Mouse (Mus musculus): ENCODE data around the gene Tcp11l1. TPM values are rescaled to one million over a fixed set of nuclear protein-coding genes. Genes with fewer than 3 reads are reported as not detected.

The Tcp11l1 gene
- total and polyA plus RNA-seq, 3 experiments, result 3.0 to 8.1 (median 8.0) TPM

- no peaks in the 10 kb centered on the region for H3K79me2 ChIP-seq (replicated peaks; ENCODE audit: control insufficient read depth, insufficient read depth, low read length)
- H3K4me1 ChIP-seq (ENCODE audit: control insufficient read depth, insufficient read depth, low read length), result no peaks in the 10 kb centered on the region
- WGBS, result 68% methylated on average over 4 of the region's 4 CpGs
- H3K4me3 ChIP-seq, result no peak overlapping the region
- no peaks in the 10 kb centered on the region for H3K27me3 ChIP-seq (ENCODE audit: control insufficient read depth, insufficient read depth, low read length)
- TF ChIP-seq CTCF (IDR thresholded peaks at IDR 0.05), result no peak
- no peak for TF ChIP-seq POLR2A (IDR thresholded peaks at IDR 0.05; ENCODE audit: insufficient read depth, low read depth, low read length)
- TF ChIP-seq EP300 (IDR thresholded peaks at IDR 0.05; ENCODE audit: insufficient read depth, low read depth, low read length), result no peak
- H3K36me3 ChIP-seq (ENCODE audit: control insufficient read depth, insufficient read depth, low read length), result no peaks in the 10 kb centered on the region
- intact Hi-C loops (cut with DNase I), result no loop called here
- no peak overlapping the region for H3K9ac ChIP-seq (ENCODE audit: low read depth, low read length)
- no peak for DNase-seq
- no peak overlapping the region for H3K27ac ChIP-seq
Measured at GRCm38 (mm10) chr2:104717827-104718226, 5.9 kb upstream of the Tcp11l1 start.

- intact Hi-C loops (cut with DNase I), result no loop called here
- no peak overlapping the region for H3K4me3 ChIP-seq
- no peak overlapping the region for H3K27ac ChIP-seq
- H3K79me2 ChIP-seq (replicated peaks; ENCODE audit: control insufficient read depth, insufficient read depth, low read length), result no peaks in the 10 kb centered on the region
- H3K27me3 ChIP-seq (ENCODE audit: control insufficient read depth, insufficient read depth, low read length), result no peaks in the 10 kb centered on the region
- no peak overlapping the region for H3K9ac ChIP-seq (ENCODE audit: low read depth, low read length)
- H3K36me3 ChIP-seq (ENCODE audit: control insufficient read depth, insufficient read depth, low read length), result no peaks in the 10 kb centered on the region
- TF ChIP-seq POLR2A (IDR thresholded peaks at IDR 0.05; ENCODE audit: insufficient read depth, low read depth, low read length) (no peak), CTCF (IDR thresholded peaks at IDR 0.05) (no peak), EP300 (IDR thresholded peaks at IDR 0.05; ENCODE audit: insufficient read depth, low read depth, low read length) (no peak)
- DNase-seq, result peak in 1 of 2 experiments; percentile 20
- WGBS, result 61% methylated on average over 2 of the region's 2 CpGs
- no peaks in the 10 kb centered on the region for H3K4me1 ChIP-seq (ENCODE audit: control insufficient read depth, insufficient read depth, low read length)
Measured at GRCm38 (mm10) chr2:104717231-104717735, 5.3 kb upstream of the Tcp11l1 start.

- no peak for DNase-seq
- H3K27me3 ChIP-seq (ENCODE audit: control insufficient read depth, insufficient read depth, low read length), result no peaks in the 10 kb centered on the region
- no peak for TF ChIP-seq CTCF (IDR thresholded peaks at IDR 0.05)
- TF ChIP-seq EP300 (IDR thresholded peaks at IDR 0.05; ENCODE audit: insufficient read depth, low read depth, low read length), result no peak
- no peak for TF ChIP-seq POLR2A (IDR thresholded peaks at IDR 0.05; ENCODE audit: insufficient read depth, low read depth, low read length)
- no peaks in the 10 kb centered on the region for H3K79me2 ChIP-seq (replicated peaks; ENCODE audit: control insufficient read depth, insufficient read depth, low read length)
- H3K9ac ChIP-seq (ENCODE audit: low read depth, low read length), result no peak within 1 kb of the TSS
- intact Hi-C loops (cut with DNase I), result no loop called here
- H3K4me3 ChIP-seq, result no peak within 1 kb of the TSS
- H3K36me3 ChIP-seq (ENCODE audit: control insufficient read depth, insufficient read depth, low read length), result no peaks in the 10 kb centered on the region
- H3K4me1 ChIP-seq (ENCODE audit: control insufficient read depth, insufficient read depth, low read length), result no peaks in the 10 kb centered on the region
- WGBS, result 82% methylated on average over 4 of the region's 4 CpGs
- no peak within 1 kb of the TSS for H3K27ac ChIP-seq
Measured at GRCm38 (mm10) chr2:104716279-104716678, 4.3 kb upstream of the Tcp11l1 start, which contains the start of gene Pin1rt1. Pin1rt1 (minus strand) TSS chr2:104716379.

GRCm38 (mm10) chr2:104714254-104714691 is 2.3 kb upstream of the Tcp11l1 start:
- Histone ChIP-seq H3K4me3 (no peak overlapping the region), H3K9ac (ENCODE audit: low read depth, low read length) (no peak overlapping the region), H3K4me1 (ENCODE audit: control insufficient read depth, insufficient read depth, low read length) (no peaks in the 10 kb centered on the region), H3K27ac (no peak overlapping the region), H3K27me3 (ENCODE audit: control insufficient read depth, insufficient read depth, low read length) (no peaks in the 10 kb centered on the region), H3K79me2 (replicated peaks; ENCODE audit: control insufficient read depth, insufficient read depth, low read length) (no peaks in the 10 kb centered on the region), H3K36me3 (ENCODE audit: control insufficient read depth, insufficient read depth, low read length) (no peaks in the 10 kb centered on the region)
- DNase-seq, result no peak
- WGBS, result 50% methylated on average over 15 of the region's 15 CpGs
- no peak for TF ChIP-seq EP300 (IDR thresholded peaks at IDR 0.05; ENCODE audit: insufficient read depth, low read depth, low read length)
- TF ChIP-seq CTCF (IDR thresholded peaks at IDR 0.05), result no peak
- no peak for TF ChIP-seq POLR2A (IDR thresholded peaks at IDR 0.05; ENCODE audit: insufficient read depth, low read depth, low read length)
- intact Hi-C loops (cut with DNase I), result no loop called here

GRCm38 (mm10) chr2:104712486-104712809 is 479 bp upstream of the Tcp11l1 start:
- Histone ChIP-seq H3K4me3 (peak overlapping the region; percentile 79), H3K36me3 (ENCODE audit: control insufficient read depth, insufficient read depth, low read length) (no peaks in the 10 kb centered on the region), H3K79me2 (replicated peaks; ENCODE audit: control insufficient read depth, insufficient read depth, low read length) (no peaks in the 10 kb centered on the region), H3K27ac (peak overlapping the region; percentile 69), H3K27me3 (ENCODE audit: control insufficient read depth, insufficient read depth, low read length) (no peaks in the 10 kb centered on the region), H3K4me1 (ENCODE audit: control insufficient read depth, insufficient read depth, low read length) (no peaks in the 10 kb centered on the region), H3K9ac (ENCODE audit: low read depth, low read length) (peak overlapping the region; percentile 93)
- intact Hi-C loops (cut with DNase I), result no loop called here
- 3% methylated on average over 7 of the region's 7 CpGs for WGBS
- no peak for DNase-seq
- TF ChIP-seq POLR2A (IDR thresholded peaks at IDR 0.05; ENCODE audit: insufficient read depth, low read depth, low read length) (no peak), CTCF (IDR thresholded peaks at IDR 0.05) (no peak), EP300 (IDR thresholded peaks at IDR 0.05; ENCODE audit: insufficient read depth, low read depth, low read length) (no peak)

GRCm38 (mm10) chr2:104710670-104711370 is 1.1 kb downstream of the Tcp11l1 start:
- Histone ChIP-seq H3K79me2 (replicated peaks; ENCODE audit: control insufficient read depth, insufficient read depth, low read length) (no peaks in the 10 kb centered on the region), H3K36me3 (ENCODE audit: control insufficient read depth, insufficient read depth, low read length) (no peaks in the 10 kb centered on the region), H3K9ac (ENCODE audit: low read depth, low read length) (no peak overlapping the region), H3K4me3 (peak overlapping the region; percentile 79; the same call in 1 of the 2 replicates), H3K27me3 (ENCODE audit: control insufficient read depth, insufficient read depth, low read length) (no peaks in the 10 kb centered on the region), H3K4me1 (ENCODE audit: control insufficient read depth, insufficient read depth, low read length) (no peaks in the 10 kb centered on the region), H3K27ac (no peak overlapping the region)
- DNase-seq, result no peak
- intact Hi-C loops (cut with DNase I), result no loop called here
- 40% methylated on average over 6 of the region's 6 CpGs for WGBS
- TF ChIP-seq POLR2A (IDR thresholded peaks at IDR 0.05; ENCODE audit: insufficient read depth, low read depth, low read length), result no peak
- no peak for TF ChIP-seq CTCF (IDR thresholded peaks at IDR 0.05)
- TF ChIP-seq EP300 (IDR thresholded peaks at IDR 0.05; ENCODE audit: insufficient read depth, low read depth, low read length), result no peak
